Mouse (Mus musculus): ENCODE results near the gene Hamp2.
"Not testable (repeated sequence)": the region's sequence is repeated elsewhere in the genome, so short reads cannot be mapped to it uniquely, and the experiment has no call there.

Hamp2 gene

DNA sequence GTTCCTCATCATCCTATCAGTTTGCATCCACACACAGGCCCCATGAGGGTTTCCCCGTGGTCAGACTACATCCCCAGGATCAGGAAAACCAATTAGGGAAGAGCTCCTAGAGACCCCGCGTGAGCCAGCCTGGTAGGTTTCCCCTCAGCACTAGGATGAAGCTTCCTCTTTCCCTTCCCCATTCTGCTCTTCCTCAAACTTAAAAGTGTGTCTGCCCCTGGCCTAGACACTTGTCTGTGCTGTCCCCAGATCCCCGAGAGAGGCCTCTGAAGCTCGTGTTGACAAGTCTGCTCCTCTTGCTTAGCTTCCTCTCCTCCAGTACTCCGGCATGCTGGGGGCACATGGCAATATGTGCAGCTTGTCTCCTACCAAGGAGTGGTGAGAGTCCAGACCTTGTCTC, 29.0 kb upstream of the Hamp2 start:
- no peak for DNase-seq (ENCODE audit: low spot score)

DNA sequence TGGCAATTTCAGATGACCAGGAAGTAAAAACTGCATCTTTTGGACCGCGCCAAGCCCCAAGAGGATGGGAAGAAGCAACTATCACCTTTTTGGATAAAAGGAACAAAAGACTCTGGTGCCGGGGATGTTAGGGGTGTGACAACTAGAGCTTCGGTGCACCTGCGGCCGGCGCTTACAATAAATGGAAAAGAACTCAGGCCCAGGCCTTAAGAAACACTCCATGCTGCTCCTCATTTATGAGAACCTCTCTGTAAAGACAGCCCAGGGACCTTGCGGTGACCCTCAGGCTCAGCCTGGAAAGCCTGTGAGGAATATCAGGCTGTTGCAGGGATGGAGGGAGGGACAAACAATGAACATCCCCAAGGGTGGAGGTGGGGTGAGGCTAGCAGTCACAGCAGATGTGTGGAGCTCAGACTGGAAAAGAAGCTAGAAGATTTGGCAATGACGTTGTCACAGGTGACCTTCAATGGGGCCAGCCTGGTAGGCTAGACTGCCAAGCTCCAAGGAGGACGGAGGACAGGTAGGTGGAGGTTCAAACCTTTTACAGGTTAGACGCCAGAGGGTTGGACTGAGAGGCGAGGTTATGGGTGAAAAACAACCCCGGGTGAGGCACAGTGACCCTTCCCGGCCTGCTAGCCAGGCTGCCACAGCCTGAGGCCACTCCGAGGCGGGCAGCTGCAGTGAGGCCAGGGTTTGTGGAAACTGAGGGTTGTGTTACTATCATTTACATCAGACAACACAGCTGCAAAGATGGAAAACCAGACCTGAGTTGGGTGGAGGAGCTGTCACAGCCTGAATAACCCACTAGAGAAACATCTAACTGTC, 28.2 kb upstream of the Hamp2 start:
- DNase-seq (ENCODE audit: low spot score) = no peak

GRCm38 (mm10) chr7:30949902-30950301, 25.4 kb upstream of the Hamp2 start:
- DNase-seq (ENCODE audit: low spot score) = not testable (repeated sequence)

- no peak for DNase-seq (ENCODE audit: low spot score)
Measured at GRCm38 (mm10) chr7:30945876-30946275, 21.4 kb upstream of the Hamp2 start.

DNA sequence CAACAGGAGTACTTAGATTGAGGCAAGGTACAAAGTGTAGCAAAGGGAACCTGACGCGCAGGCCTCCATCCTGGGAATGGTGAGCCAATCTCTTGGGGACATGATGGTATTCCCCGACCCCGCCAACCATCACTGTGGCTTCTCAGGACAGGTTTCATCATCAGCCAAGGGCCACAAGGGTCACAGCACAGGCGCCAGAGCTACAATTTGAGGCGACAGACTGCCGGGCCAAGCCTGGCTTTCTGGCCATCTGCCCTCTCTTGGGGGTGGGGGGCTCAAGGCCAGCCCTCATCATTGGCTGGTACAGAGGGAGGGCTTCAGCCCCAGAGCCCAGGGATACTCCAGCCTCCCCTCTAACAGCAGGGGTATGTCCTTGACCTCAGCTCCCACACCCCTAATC, 21.0 kb upstream of the Hamp2 start:
- not testable (repeated sequence) for DNase-seq (ENCODE audit: low spot score)

DNA sequence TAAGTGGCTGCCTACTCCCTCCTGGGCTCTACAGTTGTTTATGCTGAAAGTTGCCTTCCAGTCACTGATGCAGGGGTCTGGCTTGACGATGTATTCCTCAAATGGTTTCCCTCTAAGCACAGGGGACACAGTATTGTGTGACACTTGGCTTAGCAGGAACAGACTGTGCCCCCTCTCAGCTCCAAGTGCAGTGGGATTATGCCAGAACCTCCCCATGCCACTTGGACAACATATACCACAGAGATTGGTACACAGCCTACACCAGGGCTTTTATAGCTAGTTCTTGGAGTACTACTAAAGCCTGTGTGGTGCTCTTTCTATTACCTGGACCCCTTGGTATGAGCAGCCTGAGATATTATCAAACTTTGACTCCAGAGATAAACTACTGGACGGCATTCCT, 20.2 kb upstream of the Hamp2 start:
- not testable (repeated sequence) for DNase-seq (ENCODE audit: low spot score)

DNA sequence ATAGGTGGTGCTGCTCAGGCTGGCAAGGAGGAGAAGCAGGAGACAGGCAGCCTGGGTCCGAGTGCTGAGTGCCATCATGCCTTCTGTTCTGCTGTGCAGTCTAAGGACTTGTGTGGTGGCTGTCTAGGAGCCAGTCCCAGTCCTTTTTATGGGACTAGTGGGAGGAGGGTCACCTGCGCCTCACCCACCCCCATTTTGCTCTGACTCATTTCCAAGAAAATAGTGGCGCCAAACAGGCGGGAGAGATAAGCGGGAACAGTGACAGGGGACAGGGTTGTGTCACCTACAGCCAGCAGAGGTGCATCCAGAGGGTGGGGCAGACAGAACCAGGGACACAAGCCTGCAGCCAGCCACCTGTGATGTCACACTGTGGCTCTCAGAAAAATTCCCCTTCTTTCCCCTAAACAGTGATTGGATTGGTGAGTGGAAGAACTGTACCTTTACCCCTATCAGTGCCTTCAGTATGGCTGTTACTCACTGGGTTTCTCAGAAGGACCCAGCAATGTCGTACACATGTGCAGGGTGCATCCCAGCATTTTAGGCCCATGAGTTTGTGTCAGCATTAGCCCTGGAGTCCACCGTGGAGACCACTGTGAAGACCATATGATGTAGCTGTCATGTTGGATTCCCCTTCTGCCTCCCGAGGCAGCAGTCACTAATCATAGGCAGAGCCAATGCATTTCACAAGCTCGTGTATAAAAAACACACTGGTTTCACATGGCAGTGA, 19.6 kb upstream of the Hamp2 start, which contains the start of gene Hamp:
Hamp (minus strand) TSS at position 124 of the 727 bp plus-strand sequence.
- no peak for DNase-seq (ENCODE audit: low spot score)

- DNase-seq (ENCODE audit: low spot score) = not testable (repeated sequence)
Measured at GRCm38 (mm10) chr7:30942365-30942764, 17.9 kb upstream of the Hamp2 start.

DNA sequence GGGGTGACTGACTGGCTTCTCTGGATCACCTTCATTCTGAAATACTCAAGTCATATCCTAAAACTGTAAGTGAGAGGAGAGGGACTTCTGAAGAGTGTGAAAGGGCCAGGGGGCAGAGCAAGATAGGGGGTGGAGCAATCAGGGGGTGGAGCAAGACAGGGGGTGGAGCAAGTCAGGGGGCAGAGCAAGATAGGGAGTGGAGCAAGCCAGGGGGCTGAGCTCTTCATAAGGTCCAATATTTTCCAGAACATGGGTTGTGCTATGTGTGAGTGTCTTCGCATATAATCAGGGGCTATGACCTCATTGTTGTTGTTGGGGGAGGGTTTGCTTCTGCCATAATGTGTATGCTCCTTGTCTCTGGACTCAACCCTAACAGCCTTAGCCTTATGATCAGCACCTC, 15.6 kb upstream of the Hamp2 start:
- not testable (repeated sequence) for DNase-seq (ENCODE audit: low spot score)

- not testable (repeated sequence) for DNase-seq (ENCODE audit: low spot score)
Measured at GRCm38 (mm10) chr7:30935422-30936099, 11.1 kb upstream of the Hamp2 start.

DNA sequence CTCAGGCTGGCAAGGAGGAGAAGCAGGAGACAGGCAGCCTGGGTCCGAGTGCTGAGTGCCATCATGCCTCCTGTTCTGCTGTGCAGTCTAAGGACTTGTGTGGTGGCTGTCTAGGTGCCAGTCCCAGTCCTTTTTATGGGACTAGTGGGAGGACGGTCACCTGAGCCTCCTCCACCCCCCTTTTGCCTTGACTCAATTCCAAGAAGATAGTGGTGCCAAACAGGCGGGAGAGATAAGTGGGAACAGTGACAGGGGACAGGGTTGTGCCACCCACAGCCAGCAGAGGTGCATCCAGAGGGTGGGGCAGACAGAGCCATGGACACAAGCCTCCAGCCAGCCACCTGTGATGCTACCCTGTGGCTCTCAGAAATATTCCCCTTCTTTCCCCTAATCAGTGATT, 410 bp downstream of the Hamp2 start:
- no peak for DNase-seq (ENCODE audit: low spot score)

- DNase-seq (ENCODE audit: low spot score) = not testable (repeated sequence)
Measured at GRCm38 (mm10) chr7:30922490-30922889, 2.0 kb downstream of the Hamp2 start.

DNA sequence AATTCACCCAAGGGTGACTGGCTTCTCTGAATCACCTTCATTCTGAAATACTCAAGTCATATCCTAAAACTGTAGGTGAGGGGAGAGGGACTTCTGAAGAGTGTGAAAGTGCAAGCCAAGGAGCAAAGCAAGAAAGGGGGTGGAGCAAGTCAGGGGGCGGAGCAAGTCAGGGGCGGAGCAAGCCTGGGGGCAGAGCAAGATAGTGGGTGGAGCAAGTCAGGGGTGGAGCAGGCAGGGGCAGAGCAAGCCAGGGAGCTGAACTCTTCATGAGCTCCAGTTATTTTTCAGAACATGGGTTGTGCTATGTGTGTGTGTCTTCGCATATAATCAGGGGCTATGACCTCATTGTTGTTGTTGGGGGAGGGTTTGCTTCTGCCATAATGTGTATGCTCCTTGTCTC, 4.3 kb downstream of the Hamp2 start:
- DNase-seq (ENCODE audit: low spot score) = no peak

GRCm38 (mm10) chr7:30917219-30917618, 7.3 kb downstream of the Hamp2 start:
- DNase-seq (ENCODE audit: low spot score) = no peak

GRCm38 (mm10) chr7:30916713-30917112, 7.8 kb downstream of the Hamp2 start:
- no peak for DNase-seq (ENCODE audit: low spot score)

GRCm38 (mm10) chr7:30914732-30915131, 9.7 kb downstream of the Hamp2 start, which contains the start of gene Mag:
Gene Mag (minus strand): TSS chr7:30914873.
- DNase-seq (ENCODE audit: low spot score) = no peak

DNA sequence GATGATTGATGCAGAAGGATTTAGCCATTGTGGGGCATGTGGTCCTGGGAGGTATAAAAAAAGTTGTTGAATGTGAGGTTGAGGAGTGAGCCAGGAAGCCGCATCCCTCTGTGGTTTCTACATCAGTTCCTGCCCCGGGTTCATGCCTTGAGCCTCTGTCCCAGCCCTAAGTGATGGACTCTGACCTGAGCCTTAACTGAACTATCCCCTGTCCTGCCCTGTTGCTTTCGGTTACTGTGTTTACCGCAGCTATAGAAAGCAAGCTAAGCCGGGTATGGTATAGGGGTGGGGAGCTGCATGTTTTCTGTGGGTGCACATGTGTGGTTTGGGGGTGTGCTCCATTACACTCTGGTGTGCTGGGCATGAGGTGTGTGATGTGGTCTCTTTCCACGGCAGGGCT, 14.7 kb downstream of the Hamp2 start:
- no peak for DNase-seq (ENCODE audit: low spot score)

DNA sequence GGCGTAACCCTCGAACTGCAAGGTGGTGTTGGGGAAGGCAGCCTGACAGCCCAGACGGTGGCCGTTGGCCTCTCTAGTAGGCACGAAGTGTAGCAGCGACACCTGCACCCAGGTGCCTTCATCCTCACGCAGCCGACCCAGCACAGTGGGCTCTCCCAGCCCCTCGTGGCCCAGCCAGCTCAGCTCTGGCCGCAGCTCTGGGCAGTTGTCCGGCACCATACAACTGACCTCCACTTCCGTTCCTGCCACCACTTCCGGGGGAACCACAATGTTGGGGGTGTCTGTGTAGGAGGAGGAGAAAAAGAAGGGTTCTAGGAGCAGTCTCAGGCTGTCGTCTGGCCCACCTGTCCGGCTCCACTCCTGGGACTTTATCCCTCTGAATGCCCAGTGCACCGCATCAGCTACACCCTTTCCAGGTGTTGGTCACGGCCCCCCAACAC, 15.5 kb downstream of the Hamp2 start:
- no peak for DNase-seq (ENCODE audit: low spot score)

DNA sequence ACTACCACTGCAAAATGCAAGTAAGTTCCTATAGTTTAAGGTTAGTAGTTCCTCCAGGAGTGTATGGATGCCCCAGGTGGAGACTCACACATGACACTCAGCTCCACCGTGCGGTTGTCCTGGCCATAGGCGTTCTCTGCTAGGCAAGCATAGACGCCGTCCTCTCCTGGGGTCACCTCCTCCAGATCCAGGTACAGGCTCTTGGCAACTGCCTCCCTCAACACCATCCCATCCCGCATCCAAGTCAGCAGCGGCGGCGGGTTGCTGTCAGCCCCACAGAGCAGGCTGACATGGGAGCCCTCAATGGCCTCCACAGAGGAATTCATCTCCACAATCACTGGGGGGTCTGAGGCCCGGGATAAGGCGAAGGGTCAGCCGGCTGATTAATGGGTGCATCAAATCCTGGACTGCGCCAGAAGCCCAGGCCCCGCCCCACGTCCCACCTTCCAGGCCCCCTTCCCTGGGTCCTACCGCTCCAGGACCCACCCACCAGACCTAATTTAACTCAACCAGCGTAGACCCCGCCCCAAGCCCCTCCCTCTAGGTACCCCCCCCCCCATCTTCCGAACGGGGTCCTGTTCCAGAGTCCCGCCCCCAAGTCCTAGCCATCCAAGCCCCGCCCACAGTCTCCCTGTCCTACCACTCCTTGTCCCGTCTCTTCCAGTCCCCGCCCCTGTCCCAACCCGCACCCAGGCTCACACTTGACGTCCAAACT, 16.0 kb downstream of the Hamp2 start:
- no peak for DNase-seq (ENCODE audit: low spot score)

DNA sequence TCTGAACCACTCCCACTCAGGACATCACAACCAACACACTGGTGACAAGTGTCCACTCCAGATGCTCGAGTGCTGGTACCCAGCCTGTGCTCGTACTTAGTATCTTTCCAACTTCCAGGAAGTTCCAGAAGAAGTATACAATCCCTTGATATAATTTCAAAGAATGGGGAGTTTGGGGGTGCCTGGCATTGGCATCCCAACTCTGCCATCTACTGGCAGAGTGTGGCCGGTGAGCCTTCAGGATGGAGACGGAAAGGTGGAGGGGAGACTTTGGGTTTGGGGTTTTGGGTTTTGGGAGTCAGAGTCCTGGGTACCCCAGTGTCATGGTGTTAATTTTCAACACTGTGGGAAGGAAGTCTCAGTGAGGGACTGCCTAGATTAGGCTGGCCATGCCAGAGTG, 20.4 kb downstream of the Hamp2 start:
- DNase-seq (ENCODE audit: low spot score) = no peak

DNA sequence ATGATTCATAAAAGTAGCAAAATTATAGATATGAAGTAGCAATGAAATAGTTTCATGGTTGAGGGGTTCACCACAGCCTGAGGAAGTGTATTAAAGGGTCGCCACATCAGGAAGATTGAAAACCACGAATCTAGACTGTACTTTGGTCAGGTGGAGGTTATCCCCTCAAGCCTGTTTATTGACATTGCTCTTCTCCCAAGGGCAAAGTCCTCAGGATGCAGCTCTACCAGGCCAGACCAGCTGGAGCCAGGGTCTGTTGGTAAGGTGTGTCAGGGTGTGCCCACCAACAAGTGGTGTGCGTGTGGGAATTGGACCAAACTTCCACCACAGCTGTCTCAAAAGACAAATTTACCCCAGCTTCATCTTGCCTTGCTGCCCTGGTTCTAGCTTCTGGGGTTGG, 29.3 kb downstream of the Hamp2 start:
- DNase-seq (ENCODE audit: low spot score) = no peak

- DNase-seq (ENCODE audit: low spot score) = no peak
Measured at GRCm38 (mm10) chr7:30892515-30892914, 32.0 kb downstream of the Hamp2 start.
